Mouse (Mus musculus) cerebellum, postnatal 36 days (tissue): ENCODE results near the gene Acot3.
A peak's percentile ranks its signal among the peaks of the same experiment; 100 is the strongest.
"Not testable (repeated sequence)": the region's sequence is repeated elsewhere in the genome, so short reads cannot be mapped to it uniquely, and the experiment has no call there.

ENCODE experiments used
- DNase-seq, 2 experiments: peaks; one replicate each; pipeline ENCODE4 v3.0.0; 2021 to 2022; ENCODE audit warnings: mixed read lengths in 2 of 2

Gene Acot3

DNA sequence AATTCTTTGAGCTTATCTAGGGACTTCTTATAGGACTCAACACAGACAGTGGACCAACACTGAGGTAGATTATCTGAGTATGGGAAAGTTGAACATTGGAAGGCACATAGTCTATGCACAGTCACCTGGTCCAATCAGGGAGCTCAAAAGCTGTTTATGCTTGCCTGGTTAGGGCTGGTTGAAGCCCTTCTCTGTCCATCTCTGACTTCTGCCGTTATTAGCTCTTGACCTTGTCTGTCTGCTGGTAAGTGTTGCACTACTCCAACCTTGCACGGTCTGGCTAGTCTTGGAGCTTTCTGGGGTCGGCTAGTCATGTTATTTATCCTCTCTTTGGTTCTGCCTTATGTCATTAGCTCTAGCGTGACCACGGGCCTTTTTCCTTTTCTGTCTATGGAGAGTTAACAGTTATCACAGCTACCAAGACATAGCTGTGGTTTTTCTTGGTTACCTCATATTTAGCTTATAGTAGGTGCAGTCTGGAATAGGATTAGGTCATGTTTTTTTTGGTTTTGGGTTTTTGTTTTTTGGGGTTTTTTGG, at the start of gene Acot3:
Gene Acot3, plus strand, starts transcription at position 208 of the 538 bp plus-strand sequence.
- DNase-seq = no peak

DNA sequence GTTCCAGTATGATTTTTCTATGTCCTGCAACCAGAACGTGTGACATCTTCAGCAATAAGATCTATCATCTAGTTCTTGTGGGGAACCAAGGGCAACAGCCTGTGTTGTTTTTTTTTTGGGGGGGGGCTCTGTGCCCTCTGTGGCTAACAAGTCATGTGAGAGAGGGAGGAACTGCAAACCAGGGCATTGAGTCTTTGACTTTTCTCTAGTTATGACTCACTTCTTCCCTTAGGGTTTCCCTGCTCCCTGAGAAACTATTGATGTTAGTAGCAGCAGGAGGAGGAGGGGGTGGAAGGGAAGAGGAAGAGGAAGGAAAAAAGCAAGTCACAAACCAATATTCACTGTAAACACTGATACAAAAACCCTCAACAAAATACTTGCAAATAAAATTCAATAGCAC, 48.1 kb upstream of the Acot3 start:
- DNase-seq = no peak

DNA sequence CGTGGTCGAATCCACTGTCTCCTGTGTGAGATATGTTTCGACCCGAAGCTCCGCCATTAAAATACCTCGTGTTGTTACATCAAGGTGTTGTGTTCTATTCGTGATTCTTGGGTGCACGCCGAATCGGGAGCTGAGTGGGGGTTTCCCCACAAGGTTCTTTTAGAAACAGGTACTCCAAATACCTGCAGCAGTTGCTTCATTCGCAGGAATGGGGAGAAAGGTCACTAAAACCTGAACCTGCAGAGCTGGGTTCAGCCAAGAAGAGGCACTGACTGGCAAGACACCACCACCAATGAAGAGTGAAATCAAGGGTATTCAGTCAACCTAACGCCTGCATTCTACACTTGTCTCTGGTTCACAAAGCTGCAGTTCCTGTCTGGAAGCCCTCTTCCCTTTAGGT, 43.7 kb upstream of the Acot3 start:
- no peak for DNase-seq

DNA sequence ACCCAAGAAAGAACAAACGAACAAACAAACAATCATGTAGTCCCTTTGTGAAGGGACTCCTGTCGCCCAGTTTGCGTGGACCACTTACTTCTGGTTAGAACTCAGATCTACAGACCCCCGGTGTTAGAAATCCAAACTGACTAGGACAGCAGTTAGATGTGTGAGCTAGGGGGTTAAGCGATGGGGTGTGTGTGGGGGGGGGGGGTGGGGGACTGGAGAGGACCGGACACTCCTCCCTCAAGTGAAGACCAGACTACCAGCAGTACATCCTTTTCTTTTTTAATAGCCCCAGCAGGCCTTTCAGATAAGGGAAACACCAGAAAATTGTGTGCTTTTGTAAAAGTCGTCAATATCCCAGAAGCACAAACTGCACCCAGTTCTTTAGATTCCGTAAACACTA, 43.2 kb upstream of the Acot3 start:
- DNase-seq = no peak

DNA sequence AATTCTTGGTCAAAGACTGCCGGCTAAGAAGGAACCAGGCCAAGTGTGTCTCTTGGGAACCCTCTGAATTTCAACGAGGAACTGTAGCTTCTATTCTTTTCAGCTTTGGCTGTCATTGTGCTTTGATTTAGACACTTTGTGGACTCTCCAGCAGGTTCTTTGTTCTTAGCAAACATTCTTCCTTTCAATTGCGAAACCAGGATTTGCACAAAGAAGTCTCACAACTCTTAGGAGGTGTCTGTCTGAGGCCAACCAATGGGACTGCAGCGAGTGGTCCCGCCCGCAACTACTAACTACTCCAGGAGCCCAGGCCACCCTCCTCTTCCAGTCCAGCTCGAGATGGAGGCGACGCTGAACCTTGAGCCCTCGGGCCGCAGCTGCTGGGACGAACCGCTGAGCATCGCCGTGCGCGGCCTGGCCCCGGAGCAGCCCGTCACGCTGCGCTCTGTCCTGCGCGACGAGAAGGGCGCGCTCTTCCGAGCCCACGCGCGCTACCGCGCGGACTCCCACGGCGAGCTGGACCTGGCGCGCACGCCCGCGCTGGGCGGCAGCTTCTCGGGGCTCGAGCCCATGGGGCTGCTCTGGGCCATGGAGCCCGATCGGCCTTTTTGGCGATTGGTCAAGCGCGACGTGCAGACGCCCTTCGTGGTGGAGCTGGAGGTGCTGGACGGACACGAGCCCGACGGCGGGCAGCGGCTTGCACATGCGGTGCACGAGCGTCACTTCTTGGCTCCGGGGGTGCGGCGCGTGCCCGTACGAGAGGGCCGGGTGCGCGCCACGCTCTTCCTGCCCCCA, 42.6 kb upstream of the Acot3 start, which contains the start of gene Acot1:
Gene Acot1, plus strand, starts transcription at position 320 of the 795 bp plus-strand sequence.
- DNase-seq = peak; percentile 25 to 52

DNA sequence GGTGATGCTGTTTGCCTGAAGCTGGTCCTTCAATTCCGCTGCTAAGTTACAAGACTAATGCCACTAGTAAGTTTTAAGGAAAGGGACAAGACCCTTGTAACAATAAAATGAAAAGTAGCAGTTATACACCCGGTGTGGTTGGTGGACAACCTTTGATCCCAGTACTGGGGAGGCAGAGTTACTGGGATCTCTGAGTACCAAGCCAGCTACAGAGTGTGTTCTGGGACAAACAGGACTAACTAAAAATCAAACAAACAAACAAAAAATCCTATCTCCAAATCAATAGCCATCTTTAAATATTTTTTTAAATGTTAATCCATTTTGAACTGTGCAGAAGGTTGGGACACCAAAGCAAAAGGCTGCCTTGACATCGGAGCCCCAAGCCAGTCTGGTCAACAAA, 41.7 kb upstream of the Acot3 start:
- no peak for DNase-seq

DNA sequence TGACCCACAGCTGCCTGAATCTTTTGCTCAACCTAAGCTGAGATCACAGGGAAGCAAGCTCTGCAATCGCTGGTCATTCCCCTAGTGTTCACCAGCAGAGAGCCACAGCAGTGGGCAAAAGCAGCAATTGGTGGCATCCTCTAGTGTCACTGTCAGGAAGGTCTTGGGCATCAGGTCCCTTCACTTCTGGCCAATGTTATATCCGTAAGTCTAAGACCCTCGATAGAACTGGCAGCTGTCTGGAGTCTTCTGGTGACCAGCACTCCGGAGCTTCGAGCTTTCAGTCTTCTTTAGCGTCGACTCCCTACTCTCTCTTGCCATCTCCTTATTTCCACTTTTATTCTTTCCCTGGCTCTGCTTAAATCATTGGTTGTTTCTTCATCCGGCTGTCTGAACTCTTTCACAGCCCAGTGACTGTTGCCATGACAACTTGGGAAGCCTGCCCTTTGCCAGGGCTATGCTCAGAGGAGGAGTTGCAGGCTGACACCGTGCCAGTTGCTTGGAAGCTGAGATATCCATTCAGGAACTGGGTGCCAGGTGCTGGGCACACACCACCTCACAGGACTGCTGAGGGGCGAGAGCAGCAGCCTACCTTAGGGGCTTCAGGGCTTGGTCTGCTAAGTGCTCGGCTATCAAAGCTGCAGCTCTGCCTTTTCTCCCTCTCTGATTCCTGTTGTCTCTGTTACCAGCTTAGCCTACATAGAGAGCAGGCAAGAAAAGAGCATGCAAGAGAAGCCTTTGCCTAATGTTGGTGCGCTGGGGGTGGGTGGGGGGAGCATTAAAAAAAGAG, 40.5 kb upstream of the Acot3 start:
- peak; percentile 71 to 77 for DNase-seq

DNA sequence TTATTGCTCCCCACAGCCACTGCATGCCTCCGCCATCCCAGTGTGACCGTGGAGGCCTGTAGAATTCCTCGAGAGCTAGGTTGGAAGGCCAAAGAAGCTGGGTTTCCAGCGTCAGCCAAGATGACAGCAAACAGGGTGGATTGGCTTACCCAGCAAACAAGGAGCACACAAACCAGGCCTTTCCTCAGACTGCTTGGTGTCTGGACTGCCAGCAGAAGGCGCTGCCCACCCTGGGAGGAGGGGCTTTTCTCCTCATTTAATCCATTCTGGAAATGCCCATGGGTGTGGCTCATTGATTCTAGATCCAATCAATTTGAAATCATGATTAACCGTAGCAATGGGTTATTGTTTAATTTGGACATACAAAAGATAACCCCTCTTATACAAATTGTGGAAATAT, 38.8 kb upstream of the Acot3 start:
- DNase-seq = no peak

DNA sequence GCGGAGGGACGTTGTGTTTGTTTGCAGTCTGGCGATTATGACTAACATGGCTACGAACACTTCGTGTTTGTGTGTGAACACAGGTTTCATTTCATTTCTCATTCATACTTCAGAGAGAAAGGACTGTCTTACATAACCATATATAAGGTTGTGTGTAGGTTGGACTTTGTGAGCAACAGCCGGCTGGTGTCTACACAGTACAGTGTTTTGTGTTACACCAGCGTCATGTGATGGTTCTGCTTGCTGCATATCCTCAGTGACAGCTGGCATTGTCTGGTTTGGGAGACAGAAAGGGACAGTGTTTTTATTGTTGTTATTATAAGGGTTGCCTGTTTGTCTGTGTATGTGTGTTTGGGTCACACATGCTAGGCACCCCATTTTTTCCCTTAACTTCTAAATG, 38.2 kb upstream of the Acot3 start:
- DNase-seq = no peak

DNA sequence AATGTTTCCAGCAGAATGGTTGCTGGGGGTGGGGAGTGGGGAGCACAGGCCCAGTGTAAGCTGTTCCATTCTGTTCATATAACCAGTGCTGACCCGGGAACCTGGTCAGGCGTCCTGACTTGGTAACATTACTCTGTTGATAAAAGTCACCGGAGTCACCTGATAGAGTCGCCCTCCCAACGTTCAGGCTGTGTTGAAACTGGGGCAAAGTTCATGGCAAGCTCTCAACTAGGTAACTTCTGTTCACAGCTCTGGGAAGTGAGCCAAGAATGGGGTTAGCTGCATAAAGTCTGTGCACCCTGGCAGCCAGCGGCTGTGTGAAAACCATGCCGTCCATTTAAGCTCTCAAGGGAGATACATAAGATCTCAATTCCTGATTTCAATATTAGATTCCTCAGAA, 31.4 kb upstream of the Acot3 start:
- DNase-seq = not testable (repeated sequence)

DNA sequence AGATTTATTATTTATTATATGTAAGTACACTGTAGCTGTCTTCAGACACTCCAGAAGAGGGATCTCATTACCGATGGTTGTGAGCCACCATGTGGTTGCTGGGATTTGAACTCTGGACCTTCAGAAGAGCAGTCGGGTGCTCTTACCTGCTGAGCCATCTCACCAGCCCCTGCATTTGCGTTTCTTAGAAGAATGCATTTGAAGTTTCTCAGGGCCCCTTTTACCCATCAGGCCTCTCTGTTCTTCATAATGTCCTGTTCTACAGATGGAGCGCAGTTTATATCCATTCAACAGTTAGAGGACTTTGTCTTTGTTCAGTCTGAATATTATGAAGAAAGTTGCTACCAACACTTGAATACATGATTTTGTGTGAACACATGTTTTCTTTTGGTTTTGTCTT, 29.7 kb upstream of the Acot3 start:
- not testable (repeated sequence) for DNase-seq

DNA sequence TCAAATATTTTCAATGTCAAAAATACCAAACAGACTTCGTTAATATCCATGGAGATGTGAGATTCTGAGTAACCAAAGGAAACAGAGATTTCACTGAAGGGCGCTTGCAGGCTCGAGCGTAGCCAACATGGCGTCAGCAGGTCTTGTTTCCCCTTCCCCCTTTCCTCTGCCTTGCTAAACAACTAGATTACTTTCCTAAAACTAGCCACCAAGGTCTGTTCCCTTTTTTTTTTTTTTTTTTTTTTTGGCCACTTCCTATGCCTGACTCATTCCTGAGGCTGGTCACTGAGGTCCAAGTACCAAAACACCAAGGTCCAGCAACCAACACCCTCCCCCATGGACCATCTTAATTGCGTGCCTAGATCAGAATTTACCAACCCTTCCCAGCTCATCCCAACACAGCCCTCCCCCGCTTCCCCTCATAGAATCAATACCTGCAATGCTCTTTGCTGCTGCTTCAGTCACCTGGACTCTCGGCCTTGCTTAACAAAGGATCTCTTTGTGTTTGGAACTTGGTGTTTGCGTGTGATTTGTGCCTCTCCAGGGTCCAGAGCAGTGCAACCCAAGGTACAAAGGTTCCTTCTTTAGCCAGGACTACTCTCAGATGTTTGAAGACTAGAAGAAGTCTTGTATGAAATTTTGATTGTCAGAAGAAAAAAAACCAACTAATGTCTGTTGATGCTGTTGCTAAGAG, 28.7 kb upstream of the Acot3 start:
- DNase-seq = no peak

DNA sequence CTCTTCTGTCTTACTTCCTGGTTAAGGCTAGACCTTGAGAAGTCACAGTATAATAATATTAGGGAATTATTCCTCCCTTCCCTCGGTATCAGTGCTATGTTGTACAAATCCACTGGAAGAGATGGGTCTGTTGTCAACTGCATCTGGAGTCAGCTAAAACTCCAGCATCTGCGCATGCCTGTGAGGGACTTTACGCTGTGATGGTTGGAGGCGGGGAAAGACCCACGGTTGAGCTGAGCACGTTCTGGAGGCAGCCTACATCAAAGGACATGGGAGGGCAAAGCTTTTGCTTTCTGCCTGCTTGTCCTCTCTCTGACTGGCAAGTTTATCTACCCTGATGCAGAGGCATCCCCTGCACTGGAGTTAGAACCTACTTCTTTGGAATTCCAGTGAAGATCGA, 26.1 kb upstream of the Acot3 start:
- DNase-seq = no peak

DNA sequence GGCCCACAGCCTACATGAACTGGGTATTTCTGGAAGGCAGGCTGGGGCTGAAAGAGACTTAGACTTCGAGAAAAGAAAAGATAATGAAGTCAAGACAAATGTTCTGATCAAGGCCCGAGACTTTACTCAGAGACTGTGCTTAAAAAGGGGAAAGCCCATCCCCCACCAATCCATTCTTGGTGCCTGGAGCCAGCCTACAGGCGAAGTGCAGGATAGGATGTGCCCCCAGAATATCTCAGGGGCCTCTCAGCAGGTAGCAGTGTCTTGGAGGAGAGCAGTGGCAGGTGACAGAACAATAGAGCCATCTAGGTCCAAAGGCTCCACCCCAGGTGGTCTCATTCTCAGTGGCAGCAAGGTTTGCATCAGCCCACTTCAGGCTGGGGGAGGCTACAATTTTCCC, 23.6 kb upstream of the Acot3 start:
- DNase-seq = not testable (repeated sequence)

DNA sequence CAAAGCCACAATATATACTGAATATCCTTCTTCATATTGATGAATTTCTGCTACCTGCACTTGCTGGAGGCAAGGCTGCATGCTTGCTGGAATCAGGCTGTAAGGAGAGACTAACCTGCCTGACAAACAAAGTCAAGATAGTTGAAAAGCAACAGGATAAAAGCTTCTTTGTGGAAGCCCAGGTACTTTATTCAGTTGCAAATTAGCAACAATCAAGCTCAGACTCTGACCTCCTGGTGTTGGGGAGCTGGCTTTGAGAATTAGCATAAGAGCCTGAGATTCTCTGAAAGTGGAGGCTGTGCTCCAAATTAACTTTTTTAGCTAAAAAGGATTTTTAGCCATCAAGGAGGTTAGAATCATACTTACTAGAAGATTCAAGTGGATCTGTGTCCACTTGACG, 22.9 kb upstream of the Acot3 start:
- DNase-seq = not testable (repeated sequence)

DNA sequence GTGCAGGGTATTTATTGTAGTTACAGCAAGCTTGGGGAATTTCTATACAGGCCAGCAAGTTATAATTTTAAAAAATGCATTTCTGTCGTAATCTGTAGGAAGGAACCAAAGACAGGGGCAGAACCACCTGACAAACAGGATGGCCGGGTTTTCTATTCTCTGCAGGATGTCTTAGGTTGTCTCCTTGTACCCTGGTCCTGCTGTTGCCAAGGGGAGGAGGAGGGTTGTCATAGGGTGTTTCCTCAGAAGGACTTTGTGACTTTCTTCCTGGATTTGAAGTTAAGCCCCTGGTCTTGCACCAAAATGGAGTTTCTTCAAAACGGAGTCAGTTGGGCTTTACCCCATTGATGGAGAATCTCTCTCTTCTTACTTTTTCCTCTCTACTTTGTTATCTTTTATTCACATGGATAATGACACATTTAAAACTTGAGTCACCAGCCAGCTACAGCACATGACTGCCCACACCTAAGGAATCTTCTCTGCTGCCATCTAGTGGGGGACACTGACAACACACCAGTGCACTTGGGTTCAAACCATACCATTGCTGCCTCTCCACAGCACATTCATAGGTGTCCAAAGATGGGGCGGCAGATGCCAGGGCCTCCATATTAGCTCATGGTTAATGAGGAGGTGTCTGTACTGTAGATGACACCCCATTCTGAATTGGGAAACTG, 21.1 kb upstream of the Acot3 start:
- peak; percentile 75 to 85 for DNase-seq

DNA sequence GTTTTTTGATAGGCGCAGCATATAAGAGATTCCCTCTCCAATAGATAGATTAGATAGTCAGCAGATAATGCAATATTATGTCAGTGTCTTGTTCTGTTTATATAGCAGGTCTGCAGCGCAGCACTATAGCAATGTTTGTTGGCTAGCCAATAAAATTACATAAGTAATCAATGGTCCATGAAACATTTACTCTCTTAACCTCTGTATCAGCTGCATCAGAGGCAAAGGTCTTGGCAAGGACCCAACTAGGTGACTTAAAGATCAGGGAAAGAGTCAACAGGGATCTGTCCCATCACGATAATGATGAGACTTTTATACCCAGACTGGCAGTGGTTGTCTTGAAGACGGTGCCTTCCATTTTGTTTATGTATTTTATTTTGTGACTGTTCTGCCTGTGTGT, 19.1 kb upstream of the Acot3 start:
- no peak for DNase-seq

DNA sequence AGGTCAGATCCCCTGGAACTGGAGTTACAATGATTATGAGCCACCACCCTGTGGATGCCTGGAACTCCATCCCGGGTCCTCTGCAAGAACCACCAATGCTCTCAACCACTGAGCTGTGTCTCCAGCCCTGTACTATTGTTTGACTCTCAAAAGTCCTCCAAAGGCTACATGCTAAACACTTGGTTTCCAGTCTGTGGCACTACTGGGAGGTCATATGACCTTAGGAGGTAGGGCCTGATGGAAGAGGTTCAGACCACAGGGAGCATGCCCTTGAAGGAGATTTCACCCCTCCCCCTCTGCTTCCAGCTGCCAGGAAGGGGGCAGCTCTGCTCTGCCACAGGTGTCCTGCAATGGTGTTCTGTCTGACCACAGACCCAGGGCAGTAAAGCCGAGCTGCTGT, 18.6 kb upstream of the Acot3 start:
- not testable (repeated sequence) for DNase-seq

DNA sequence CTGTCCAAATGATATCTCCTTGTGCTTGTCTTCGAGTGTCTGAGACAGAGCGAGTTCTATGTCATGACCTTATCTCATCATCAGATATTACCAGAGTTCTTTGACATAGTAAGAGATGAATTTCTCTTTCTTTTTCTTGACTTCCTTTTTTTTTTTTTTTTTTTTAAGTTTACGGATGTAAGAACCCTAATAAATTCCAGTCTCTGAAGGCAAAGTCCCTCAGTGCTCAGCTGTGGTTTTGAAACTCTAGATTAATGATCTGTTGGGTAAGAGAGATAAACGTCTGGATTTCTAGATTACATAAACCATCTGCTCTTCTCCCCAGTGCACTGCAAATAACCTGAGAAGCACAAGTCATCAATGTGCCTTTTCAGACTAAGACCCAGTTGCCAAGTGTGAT, 17.8 kb upstream of the Acot3 start:
- no peak for DNase-seq

DNA sequence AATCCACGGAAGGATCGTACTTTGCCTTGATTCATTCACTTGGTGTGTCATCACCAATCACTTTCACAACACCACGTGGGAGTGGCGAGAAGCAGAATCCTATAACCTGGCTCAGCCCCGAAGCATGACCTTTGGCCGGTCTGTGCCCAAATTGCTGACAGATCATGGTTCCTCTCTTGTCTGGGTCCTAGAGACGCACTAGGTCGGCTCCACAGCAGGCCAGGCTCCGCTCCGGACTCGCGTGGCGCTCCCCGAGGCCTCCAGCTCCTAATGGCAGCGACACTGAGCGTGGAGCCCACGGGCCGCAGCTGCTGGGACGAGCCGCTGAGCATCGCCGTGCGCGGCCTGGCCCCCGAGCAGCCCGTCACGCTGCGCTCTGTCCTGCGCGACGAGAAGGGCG, 13.7 kb upstream of the Acot3 start, which contains the start of gene Acot4:
Gene Acot4, plus strand, starts transcription at position 139 of the 400 bp plus-strand sequence.
- peak in 1 of 2 experiments; percentile 25 for DNase-seq

DNA sequence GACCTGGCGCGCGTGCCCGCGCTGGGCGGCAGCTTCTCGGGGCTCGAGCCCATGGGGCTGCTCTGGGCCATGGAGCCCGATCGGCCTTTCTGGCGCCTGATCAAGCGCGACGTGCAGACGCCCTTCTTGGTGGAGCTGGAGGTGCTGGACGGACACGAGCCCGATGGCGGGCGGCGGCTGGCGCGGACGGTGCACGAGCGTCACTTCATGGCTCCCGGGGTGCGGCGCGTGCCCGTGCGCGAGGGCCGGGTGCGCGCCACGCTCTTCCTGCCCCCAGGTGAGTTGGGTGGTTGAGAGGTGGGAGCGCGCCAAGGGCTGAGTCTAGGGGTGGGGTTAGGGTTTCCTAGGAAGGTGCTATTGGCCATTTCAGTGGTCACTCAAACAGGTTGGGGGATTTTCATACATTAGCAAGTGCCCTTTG, 13.2 kb upstream of the Acot3 start, which contains the start of gene Gm49366:
Gene Gm49366, plus strand, starts transcription at position 245 of the 421 bp plus-strand sequence.
- peak; percentile 41 to 46 for DNase-seq

DNA sequence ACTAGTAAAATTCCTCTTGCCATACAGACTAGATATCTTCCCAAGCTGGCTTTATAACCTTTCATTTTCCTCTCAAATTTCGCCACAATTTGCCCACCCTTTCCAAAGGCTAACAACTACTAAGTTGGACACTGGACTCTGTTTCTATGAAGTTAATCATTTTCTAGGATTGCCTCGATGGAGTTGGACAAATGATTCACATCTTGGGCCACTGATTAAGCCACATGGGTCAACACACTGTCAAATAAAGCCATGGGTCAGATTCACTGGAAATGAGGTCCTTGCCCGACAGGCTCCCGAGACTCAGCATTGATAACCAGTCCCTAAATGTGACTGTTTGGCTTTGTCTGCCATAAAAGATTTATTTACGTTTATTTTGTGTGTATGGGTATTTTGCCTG, 9.7 kb upstream of the Acot3 start:
- no peak for DNase-seq
